Mouse (Mus musculus): ENCODE results near the gene Alkbh1. TPM values are rescaled to one million over a fixed set of nuclear protein-coding genes. Genes with fewer than 3 reads are reported as not detected.

The Alkbh1 gene
- polyA plus RNA-seq, 1 experiment from 2014 or later = 56.8 TPM

DNA sequence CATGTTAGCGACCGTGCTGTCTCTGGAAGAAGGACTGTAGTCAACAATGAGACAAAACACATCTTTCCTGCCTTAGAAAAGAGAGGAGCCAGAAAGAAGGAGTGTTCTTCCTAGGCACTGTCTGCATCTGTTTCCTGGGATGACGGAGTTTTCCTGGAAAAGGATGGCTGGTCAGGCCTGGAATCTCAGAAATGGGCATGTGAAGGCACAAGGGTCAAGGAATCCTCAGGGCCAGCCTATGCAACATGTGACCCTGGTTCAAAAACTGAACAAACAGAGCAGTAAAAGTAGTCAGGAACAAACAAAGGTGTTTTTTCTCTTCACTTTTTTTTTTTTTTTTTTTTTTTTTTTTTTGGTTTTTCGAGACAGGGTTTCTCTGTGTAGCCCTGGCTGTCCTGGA is 46.7 kb downstream of the Alkbh1 start:
- Histone ChIP-seq H3K4me2 (ENCODE audit: low read depth, low read length, severe bottlenecking) (no peak overlapping the region), H3K27me3 (ENCODE audit: control insufficient read depth, insufficient read depth, low read length) (no peaks in the 10 kb centered on the region), H3K4me3 (ENCODE audit: low read depth, low read length) (no peak overlapping the region), H3K9me3 (ENCODE audit: control insufficient read depth, low read length) (no peaks in the 10 kb centered on the region), H3K9ac (ENCODE audit: low read length) (no peak overlapping the region), H3K27ac (ENCODE audit: low read depth, low read length) (no peak overlapping the region), H3K36me3 (ENCODE audit: control insufficient read depth, insufficient read depth, low read length) (no peaks in the 10 kb centered on the region), H3K4me1 (replicated peaks; ENCODE audit: control insufficient read depth, insufficient read depth, low read length) (no peaks in the 10 kb centered on the region)
- WGBS = 90% methylated on average over 4 of the region's 4 CpGs
- ATAC-seq (replicated peaks; ENCODE audit: low FRiP score) = no peak
- DNase-seq (ENCODE audit: low spot score) = no peak

DNA sequence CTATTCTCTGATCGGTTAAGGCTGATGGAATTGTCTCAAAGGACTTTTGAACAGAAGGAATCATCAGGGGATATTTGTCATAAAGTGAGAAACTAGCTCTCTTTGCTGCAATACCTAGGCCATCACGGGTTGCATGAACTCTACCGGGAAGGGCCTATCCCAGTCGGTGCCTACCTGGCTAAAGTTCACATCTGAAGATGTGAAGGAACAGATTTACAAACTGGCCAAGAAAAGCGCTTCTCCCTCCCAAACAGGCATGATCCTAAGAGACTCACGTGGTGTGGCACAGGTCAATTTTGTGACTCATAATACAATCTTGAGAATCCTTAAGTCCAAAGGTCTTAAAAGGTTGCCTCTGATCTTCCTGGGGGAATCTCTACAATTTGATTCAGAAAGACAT is 49.5 kb downstream of the Alkbh1 start:
- H3K4me2 ChIP-seq (ENCODE audit: low read depth, low read length, severe bottlenecking) = no peak overlapping the region

DNA sequence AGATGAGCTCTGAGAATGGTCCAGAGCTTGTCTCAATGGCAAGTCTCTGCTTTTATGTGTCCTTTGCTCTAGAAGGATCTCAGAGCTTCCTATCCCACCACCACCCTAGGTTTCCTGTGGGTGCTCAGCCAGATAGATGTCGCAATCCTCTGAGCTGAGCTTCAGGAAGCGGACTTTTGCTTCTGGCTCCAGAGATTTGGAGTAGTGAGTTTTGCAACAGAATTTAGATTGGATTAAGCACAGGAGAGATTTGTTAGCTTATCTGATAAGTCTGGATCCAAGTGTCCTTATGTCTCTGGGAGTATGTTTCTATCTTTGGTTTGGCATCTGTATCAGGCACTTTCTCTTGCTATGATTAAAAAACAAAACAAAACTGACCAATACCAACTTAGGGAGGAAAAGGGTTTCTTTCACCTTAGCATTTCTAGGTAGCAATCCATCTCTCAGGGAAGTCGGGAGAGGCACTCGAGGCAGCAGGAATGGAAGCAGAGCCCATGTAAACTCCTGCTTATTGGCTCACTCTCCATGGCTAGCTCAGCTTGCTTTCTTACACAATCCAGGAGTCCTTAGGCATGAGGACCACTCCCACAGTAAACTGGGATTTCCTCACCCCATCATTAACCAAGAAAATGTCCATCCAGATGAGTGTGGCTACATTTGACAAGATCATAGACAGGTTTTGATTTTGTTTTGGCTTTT is 50.2 kb downstream of the Alkbh1 start:
- H3K4me1 ChIP-seq (replicated peaks; ENCODE audit: control insufficient read depth, insufficient read depth, low read length) = no peaks in the 10 kb centered on the region
- H3K4me3 ChIP-seq (ENCODE audit: low read depth, low read length) = no peak overlapping the region
- no peak overlapping the region for H3K27ac ChIP-seq (ENCODE audit: low read depth, low read length)
- no peak for DNase-seq (ENCODE audit: low spot score)
- H3K27me3 ChIP-seq (ENCODE audit: control insufficient read depth, insufficient read depth, low read length) = no peaks in the 10 kb centered on the region
- no peak for ATAC-seq (replicated peaks; ENCODE audit: low FRiP score)
- no peak overlapping the region for H3K9ac ChIP-seq (ENCODE audit: low read length)
- H3K4me2 ChIP-seq (ENCODE audit: low read depth, low read length, severe bottlenecking) = no peak overlapping the region
- 81% methylated on average over 4 of the region's 4 CpGs for WGBS
- H3K9me3 ChIP-seq (ENCODE audit: control insufficient read depth, low read length) = no peaks in the 10 kb centered on the region
- no peaks in the 10 kb centered on the region for H3K36me3 ChIP-seq (ENCODE audit: control insufficient read depth, insufficient read depth, low read length)

More for the DNA sequence above, 49.5 kb downstream of the Alkbh1 start:
- WGBS = 91% methylated on average over 6 of the region's 6 CpGs
- no peaks in the 10 kb centered on the region for H3K36me3 ChIP-seq (ENCODE audit: control insufficient read depth, insufficient read depth, low read length)
- H3K9me3 ChIP-seq (ENCODE audit: control insufficient read depth, low read length) = no peaks in the 10 kb centered on the region
- no peak overlapping the region for H3K27ac ChIP-seq (ENCODE audit: low read depth, low read length)
- no peak overlapping the region for H3K4me3 ChIP-seq (ENCODE audit: low read depth, low read length)
- H3K27me3 ChIP-seq (ENCODE audit: control insufficient read depth, insufficient read depth, low read length) = no peaks in the 10 kb centered on the region
- no peak overlapping the region for H3K9ac ChIP-seq (ENCODE audit: low read length)
- no peak for ATAC-seq (replicated peaks; ENCODE audit: low FRiP score)
- no peaks in the 10 kb centered on the region for H3K4me1 ChIP-seq (replicated peaks; ENCODE audit: control insufficient read depth, insufficient read depth, low read length)
- DNase-seq (ENCODE audit: low spot score) = no peak

DNA sequence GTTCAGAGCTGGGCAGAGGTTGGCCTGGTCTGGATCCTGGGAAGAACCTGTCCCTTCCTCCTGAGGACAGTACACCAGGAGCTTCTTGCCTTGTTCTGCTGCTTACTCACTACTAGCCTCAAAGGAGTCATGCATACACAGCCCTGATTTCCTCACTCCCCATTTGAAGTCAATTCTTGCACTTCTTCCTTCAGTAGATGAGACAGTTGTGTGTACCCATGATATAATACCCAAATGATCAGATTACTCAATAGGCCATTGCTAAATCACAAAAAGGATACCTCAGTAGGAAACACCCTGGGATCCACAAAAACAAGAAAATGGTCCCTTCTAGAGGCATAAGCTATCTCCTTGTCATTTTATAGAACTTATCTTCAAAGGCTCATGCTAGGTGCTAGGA is 52.5 kb downstream of the Alkbh1 start:
- DNase-seq (ENCODE audit: low spot score) (no peak), ATAC-seq (replicated peaks; ENCODE audit: low FRiP score) (no peak)
- Histone ChIP-seq H3K27me3 (ENCODE audit: control insufficient read depth, insufficient read depth, low read length) (no peaks in the 10 kb centered on the region), H3K4me1 (replicated peaks; ENCODE audit: control insufficient read depth, insufficient read depth, low read length) (peaks cover 4% of the 10 kb centered on the region), H3K9me3 (ENCODE audit: control insufficient read depth, low read length) (no peaks in the 10 kb centered on the region), H3K4me2 (ENCODE audit: low read depth, low read length, severe bottlenecking) (no peak overlapping the region), H3K36me3 (ENCODE audit: control insufficient read depth, insufficient read depth, low read length) (no peaks in the 10 kb centered on the region), H3K9ac (ENCODE audit: low read length) (no peak overlapping the region), H3K27ac (ENCODE audit: low read depth, low read length) (no peak overlapping the region), H3K4me3 (ENCODE audit: low read depth, low read length) (no peak overlapping the region)

DNA sequence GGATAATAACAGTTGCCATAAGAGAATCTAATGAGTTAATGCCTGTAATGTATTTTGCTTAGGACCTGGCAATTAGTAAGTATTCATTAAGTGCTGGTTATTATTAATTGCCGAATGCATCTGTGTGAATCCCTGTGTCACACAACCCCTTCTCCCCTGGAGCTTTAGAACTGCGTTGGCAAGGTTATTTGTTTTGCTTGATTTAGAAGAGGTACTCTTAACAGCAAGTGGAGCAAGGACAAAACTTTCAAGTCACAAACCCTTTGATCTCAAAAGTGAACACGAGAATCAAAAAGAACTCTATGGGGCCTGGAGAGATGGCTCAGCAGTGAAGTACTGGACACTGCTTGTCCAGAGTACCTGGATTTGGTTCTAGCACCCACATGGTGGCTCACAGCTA is 54.6 kb downstream of the Alkbh1 start:
- ATAC-seq (replicated peaks; ENCODE audit: low FRiP score) (no peak), DNase-seq (ENCODE audit: low spot score) (no peak)
- Histone ChIP-seq H3K9me3 (ENCODE audit: control insufficient read depth, low read length) (no peaks in the 10 kb centered on the region), H3K4me1 (replicated peaks; ENCODE audit: control insufficient read depth, insufficient read depth, low read length) (peaks cover 4% of the 10 kb centered on the region), H3K27ac (ENCODE audit: low read depth, low read length) (no peak overlapping the region), H3K9ac (ENCODE audit: low read length) (no peak overlapping the region), H3K4me3 (ENCODE audit: low read depth, low read length) (no peak overlapping the region), H3K36me3 (ENCODE audit: control insufficient read depth, insufficient read depth, low read length) (no peaks in the 10 kb centered on the region), H3K4me2 (ENCODE audit: low read depth, low read length, severe bottlenecking) (no peak overlapping the region; the same call in 1 of the 2 replicates), H3K27me3 (ENCODE audit: control insufficient read depth, insufficient read depth, low read length) (no peaks in the 10 kb centered on the region)
- WGBS = 67% methylated on average over 3 of the region's 3 CpGs

DNA sequence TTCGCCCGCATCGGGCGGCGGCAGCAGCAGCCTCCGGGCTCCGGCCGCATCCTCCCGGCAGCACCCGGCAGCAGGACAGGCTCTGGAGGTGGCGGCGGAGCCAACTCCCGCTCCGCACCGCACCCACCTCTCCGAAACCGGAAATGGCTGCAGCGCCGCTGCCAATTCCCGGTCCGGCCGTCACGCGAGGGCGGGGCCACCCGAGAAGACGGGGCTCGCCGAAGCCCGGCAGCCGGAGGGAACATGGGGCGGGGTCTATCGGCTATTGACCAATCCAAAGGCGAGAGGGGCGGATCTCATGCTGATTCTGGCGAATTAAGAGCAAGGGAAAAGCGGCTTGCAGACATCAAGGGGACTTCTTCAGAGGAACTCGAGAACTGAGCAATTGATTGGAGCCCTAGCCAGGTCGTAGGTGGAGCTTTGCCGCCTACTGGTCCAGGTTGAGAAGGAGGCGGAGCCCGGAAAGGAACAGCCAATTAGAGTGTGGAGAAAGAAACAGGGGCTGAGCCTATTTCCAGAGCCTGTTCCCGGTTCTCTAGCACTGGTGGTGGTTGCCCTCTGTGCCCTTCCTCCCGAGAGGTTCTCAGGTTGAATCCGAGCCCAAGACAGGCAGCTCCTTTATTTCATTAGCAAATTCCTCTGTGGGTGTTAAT is 55.6 kb downstream of the Alkbh1 start, which contains the start of gene Sptlc2:
Gene Sptlc2, minus strand, starts transcription at position 234 of the 653 bp plus-strand sequence.
- H3K4me1 ChIP-seq (replicated peaks; ENCODE audit: control insufficient read depth, insufficient read depth, low read length) = peaks cover 4% of the 10 kb centered on the region
- H3K9ac ChIP-seq (ENCODE audit: low read length) = peak within 1 kb of the TSS; percentile 84
- peak within 1 kb of the TSS; percentile 99 for H3K4me2 ChIP-seq (ENCODE audit: low read depth, low read length, severe bottlenecking)
- no peaks in the 10 kb centered on the region for H3K9me3 ChIP-seq (ENCODE audit: control insufficient read depth, low read length)
- no peak within 1 kb of the TSS; the same call in 1 of the 2 replicates for H3K27ac ChIP-seq (ENCODE audit: low read depth, low read length)
- no peaks in the 10 kb centered on the region for H3K27me3 ChIP-seq (ENCODE audit: control insufficient read depth, insufficient read depth, low read length)
- peak within 1 kb of the TSS; percentile 97 for H3K4me3 ChIP-seq (ENCODE audit: low read depth, low read length)
- WGBS = 0% methylated on average over 45 of the region's 45 CpGs
- ATAC-seq (replicated peaks; ENCODE audit: low FRiP score) (peak; percentile 99), DNase-seq (ENCODE audit: low spot score) (peak; percentile 99)
- no peaks in the 10 kb centered on the region for H3K36me3 ChIP-seq (ENCODE audit: control insufficient read depth, insufficient read depth, low read length)

DNA sequence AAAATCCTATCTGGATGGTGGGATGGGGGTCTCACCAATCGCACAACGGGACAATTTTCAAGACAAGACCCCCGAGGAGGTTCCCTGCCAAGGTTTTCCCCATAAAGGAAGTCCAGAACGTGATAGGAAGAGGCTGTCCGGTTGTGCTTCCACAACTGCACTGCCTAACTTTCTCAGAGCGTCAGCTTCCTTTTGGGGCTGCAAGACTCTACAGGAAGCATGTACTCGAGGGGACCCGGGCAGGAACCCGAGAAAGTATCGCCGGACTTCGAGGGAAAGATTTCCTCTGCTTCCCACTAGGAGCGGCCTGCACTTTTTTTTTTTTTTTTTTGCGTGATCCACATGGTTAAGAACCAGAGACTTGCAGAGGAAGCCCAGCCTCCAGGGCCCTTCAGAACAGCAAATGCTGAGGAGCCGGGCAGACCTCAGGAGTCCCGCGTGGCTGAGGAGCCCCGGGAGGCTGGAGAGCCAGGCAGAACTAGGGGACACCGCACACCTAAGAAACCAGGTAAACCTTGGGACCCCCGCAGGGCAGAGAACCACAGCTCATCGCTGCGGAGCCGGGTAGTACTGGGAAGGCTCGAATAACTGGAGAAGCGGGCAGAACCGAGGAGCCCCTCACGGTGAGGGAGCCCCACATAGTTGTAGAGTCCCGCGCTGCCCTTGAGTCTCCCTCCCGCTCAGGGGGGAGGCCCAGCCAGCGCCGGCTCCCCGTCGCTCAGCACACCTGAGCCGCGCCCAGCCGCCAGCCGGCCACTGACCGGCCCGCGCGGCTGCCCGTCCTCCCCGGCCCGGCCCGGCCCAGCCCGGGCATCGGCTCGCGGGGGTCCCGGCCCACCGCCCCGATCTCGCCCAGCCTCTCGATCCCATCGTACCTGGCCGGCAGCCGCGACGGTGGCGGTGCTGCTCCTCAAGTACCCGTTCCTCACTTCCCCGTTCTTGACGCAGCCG is 56.4 kb downstream of the Alkbh1 start:
- Histone ChIP-seq H3K4me3 (ENCODE audit: low read depth, low read length) (peak overlapping the region; percentile 97), H3K36me3 (ENCODE audit: control insufficient read depth, insufficient read depth, low read length) (no peaks in the 10 kb centered on the region), H3K4me2 (ENCODE audit: low read depth, low read length, severe bottlenecking) (peak overlapping the region; percentile 99), H3K27me3 (ENCODE audit: control insufficient read depth, insufficient read depth, low read length) (no peaks in the 10 kb centered on the region), H3K9me3 (ENCODE audit: control insufficient read depth, low read length) (no peaks in the 10 kb centered on the region), H3K27ac (ENCODE audit: low read depth, low read length) (no peak overlapping the region; the same call in 1 of the 2 replicates), H3K9ac (ENCODE audit: low read length) (peak overlapping the region; percentile 84), H3K4me1 (replicated peaks; ENCODE audit: control insufficient read depth, insufficient read depth, low read length) (peaks cover 4% of the 10 kb centered on the region)
- peak; percentile 60 for DNase-seq (ENCODE audit: low spot score)
- peak; percentile 45 for ATAC-seq (replicated peaks; ENCODE audit: low FRiP score)
- under 1% methylated on average over 59 of the region's 65 CpGs for WGBS

DNA sequence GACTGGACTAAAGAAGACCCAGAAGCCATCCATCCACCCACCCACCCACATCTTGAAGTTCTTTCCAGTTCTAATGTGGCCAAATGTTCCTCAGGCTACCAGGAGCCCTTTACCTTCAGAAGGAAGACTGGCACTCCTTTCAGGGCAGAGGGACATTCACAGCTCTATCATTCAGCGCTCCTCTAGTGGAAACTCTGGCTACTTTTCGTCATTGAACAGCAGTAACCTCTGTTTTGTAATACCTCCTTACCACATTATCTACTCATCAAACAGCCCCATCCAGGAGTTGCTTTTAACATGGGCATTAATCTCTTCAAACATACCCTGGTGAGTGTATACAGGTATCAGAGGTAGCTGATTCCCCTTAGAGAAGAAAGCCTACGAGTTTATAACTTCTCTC is 58.8 kb downstream of the Alkbh1 start:
- Histone ChIP-seq H3K4me3 (ENCODE audit: low read depth, low read length) (no peak overlapping the region), H3K36me3 (ENCODE audit: control insufficient read depth, insufficient read depth, low read length) (no peaks in the 10 kb centered on the region), H3K27me3 (ENCODE audit: control insufficient read depth, insufficient read depth, low read length) (no peaks in the 10 kb centered on the region), H3K4me1 (replicated peaks; ENCODE audit: control insufficient read depth, insufficient read depth, low read length) (peaks cover 4% of the 10 kb centered on the region), H3K4me2 (ENCODE audit: low read depth, low read length, severe bottlenecking) (no peak overlapping the region), H3K9ac (ENCODE audit: low read length) (no peak overlapping the region), H3K27ac (ENCODE audit: low read depth, low read length) (no peak overlapping the region), H3K9me3 (ENCODE audit: control insufficient read depth, low read length) (no peaks in the 10 kb centered on the region)
- ATAC-seq (replicated peaks; ENCODE audit: low FRiP score) (no peak), DNase-seq (ENCODE audit: low spot score) (no peak)
- WGBS = 89% methylated on average over 3 of the region's 3 CpGs
